Mouse (Mus musculus): Measurements from ENCODE around the gene Slc16a2. TPM values are rescaled to one million over a fixed set of nuclear protein-coding genes. Genes with fewer than 3 reads are reported as not detected.

Gene Slc16a2
- 27.0 and 29.2 TPM in 2 replicates for polyA plus RNA-seq (2015; fragmentation: Nextera tagmentation; extraction: Ambion mirVana)

DNA sequence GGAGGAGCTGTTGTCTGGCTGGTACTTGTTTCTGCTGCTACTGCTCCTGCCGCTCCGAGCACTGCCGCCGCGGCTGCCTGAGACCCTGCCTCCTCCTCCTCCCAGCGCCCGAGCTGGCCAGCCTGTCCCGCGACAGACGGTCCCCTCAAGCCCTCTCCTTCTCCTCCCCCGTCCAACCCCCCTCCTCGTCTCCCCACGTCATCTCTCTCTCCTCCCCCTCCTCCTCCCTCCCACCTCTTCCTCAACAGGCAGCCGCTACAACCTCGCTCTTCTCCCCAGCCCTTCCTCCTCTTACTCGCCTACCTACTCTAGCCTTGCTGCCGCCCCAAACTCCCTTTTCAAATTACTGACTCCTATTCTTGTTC lies at the start of gene Slc16a2:
Gene Slc16a2, minus strand, starts transcription at position 152 of the 365 bp plus-strand sequence.
- peak within 1 kb of the TSS; percentile 76 for H3K9ac ChIP-seq
- H3K27me3 ChIP-seq = peaks cover 70% of the 10 kb centered on the region
- peak within 1 kb of the TSS; percentile 58 for H3K4me3 ChIP-seq
- ATAC-seq (ENCODE audit: low FRiP score, low read depth) = peak; percentile 89
- 18% methylated on average over 17 of the region's 17 CpGs for WGBS
- H3K9me3 ChIP-seq = no peaks in the 10 kb centered on the region
- no peaks in the 10 kb centered on the region for H3K36me3 ChIP-seq
- H3K4me2 ChIP-seq (replicated peaks) = peak within 1 kb of the TSS; percentile 71
- H3K4me1 ChIP-seq = peaks cover 11% of the 10 kb centered on the region
- H3K27ac ChIP-seq = peak within 1 kb of the TSS; percentile 95

DNA sequence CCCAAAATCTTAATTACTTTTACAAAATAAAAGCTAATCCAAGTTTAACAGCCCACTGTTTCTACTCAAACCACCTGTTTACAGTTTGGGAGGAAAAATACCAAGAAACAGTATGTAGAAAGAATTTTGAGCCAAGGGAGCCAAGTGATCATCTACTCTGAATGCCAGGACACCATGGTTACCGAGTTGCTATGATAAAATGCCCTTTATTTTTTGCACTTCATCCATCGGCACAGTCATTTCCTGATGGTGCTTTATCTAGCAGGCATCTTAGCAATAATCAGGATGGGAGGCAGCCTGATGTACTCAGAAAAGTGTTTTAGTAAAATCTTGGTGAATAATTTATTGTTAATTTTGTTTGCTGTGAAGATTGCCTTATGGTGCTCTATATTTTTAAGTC lies 41.7 kb upstream of the Slc16a2 start:
- peaks cover 30% of the 10 kb centered on the region for H3K27me3 ChIP-seq
- H3K9me3 ChIP-seq = no peaks in the 10 kb centered on the region
- H3K9ac ChIP-seq = no peak overlapping the region
- H3K4me1 ChIP-seq = no peaks in the 10 kb centered on the region
- H3K27ac ChIP-seq = no peak overlapping the region
- no peak overlapping the region for H3K4me3 ChIP-seq
- no peak overlapping the region for H3K4me2 ChIP-seq (replicated peaks)
- ATAC-seq (ENCODE audit: low FRiP score, low read depth) = no peak
- 63% methylated on average over 2 of the region's 2 CpGs for WGBS
- H3K36me3 ChIP-seq = no peaks in the 10 kb centered on the region

DNA sequence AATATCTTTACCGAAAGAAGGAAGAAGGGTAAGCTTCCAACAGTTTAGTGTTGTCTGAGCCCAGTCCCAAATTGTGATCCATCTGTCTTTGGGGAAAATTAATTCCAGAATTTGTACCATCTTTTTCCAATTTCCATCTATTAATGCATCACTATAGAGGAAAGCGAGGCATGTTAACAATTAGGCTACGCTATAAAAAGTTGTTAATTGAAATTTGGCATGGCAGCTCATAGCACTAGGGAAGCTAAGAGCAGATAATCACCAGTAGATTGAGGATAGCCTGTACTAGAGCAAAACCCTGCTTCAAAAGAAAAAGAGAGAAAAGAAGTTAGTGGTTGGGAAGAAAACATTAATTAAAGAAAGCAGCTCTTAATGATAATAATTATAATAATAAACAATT lies 41.1 kb upstream of the Slc16a2 start:
- no peak overlapping the region for H3K4me3 ChIP-seq
- H3K9me3 ChIP-seq = no peaks in the 10 kb centered on the region
- 53% methylated on average over 3 of the region's 3 CpGs for WGBS
- H3K4me1 ChIP-seq = no peaks in the 10 kb centered on the region
- H3K27ac ChIP-seq = no peak overlapping the region
- H3K9ac ChIP-seq = no peak overlapping the region
- no peaks in the 10 kb centered on the region for H3K36me3 ChIP-seq
- H3K27me3 ChIP-seq = peaks cover 26% of the 10 kb centered on the region
- no peak for ATAC-seq (ENCODE audit: low FRiP score, low read depth)
- no peak overlapping the region for H3K4me2 ChIP-seq (replicated peaks)

DNA sequence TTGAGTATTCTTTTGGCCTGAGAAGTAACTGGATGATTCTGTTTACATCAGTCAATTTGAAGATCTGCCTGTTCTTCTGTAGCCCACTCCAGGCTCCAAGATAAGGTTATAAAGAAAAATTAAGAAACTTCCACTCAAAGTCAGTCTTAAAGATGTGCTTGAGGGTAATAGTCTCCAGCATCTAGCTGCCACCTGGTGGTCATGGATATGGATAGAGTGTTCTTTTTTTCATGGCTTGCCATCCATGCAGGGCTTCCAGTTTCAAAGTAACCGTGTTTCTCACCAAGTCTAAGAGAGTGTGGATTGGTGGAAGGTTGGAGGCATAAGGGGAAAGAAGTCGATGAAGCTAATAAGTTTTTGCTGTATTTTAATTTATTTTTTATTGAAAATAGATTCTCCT lies 23.5 kb upstream of the Slc16a2 start:
- WGBS = 42% methylated on average over 2 of the region's 2 CpGs
- Histone ChIP-seq H3K27me3 (peaks cover 29% of the 10 kb centered on the region; the same call in 1 of the 2 replicates), H3K4me1 (no peaks in the 10 kb centered on the region), H3K4me3 (no peak overlapping the region), H3K27ac (no peak overlapping the region), H3K9ac (no peak overlapping the region), H3K9me3 (no peaks in the 10 kb centered on the region), H3K4me2 (replicated peaks) (no peak overlapping the region), H3K36me3 (no peaks in the 10 kb centered on the region)
- ATAC-seq (ENCODE audit: low FRiP score, low read depth) = no peak

DNA sequence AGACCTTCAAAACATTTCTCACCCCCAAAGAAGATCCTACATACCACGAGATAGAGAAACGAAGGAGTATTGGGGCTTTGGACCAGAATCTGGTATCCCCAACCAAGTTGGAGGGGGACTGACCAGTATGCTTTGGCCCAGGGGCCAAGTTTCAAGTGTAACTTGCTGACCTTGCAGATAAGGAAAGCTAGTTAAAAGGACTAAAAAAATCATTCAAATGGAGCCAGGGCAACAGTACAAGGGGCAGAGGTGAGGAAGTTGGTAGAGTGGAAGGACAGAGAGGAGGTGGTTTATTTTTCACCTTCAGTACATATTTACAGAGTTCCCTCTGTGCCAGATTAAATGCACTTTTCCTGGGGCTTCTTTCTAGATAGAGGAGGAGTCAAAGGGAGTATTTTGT lies 7.1 kb upstream of the Slc16a2 start:
- Histone ChIP-seq H3K27ac (no peak overlapping the region), H3K36me3 (no peaks in the 10 kb centered on the region), H3K9ac (no peak overlapping the region), H3K9me3 (no peaks in the 10 kb centered on the region), H3K4me2 (replicated peaks) (no peak overlapping the region), H3K4me1 (no peaks in the 10 kb centered on the region), H3K4me3 (no peak overlapping the region), H3K27me3 (peaks cover 24% of the 10 kb centered on the region; the same call in 1 of the 2 replicates)
- no peak for ATAC-seq (ENCODE audit: low FRiP score, low read depth)
- WGBS = 92% methylated on average over 2 of the region's 2 CpGs

DNA sequence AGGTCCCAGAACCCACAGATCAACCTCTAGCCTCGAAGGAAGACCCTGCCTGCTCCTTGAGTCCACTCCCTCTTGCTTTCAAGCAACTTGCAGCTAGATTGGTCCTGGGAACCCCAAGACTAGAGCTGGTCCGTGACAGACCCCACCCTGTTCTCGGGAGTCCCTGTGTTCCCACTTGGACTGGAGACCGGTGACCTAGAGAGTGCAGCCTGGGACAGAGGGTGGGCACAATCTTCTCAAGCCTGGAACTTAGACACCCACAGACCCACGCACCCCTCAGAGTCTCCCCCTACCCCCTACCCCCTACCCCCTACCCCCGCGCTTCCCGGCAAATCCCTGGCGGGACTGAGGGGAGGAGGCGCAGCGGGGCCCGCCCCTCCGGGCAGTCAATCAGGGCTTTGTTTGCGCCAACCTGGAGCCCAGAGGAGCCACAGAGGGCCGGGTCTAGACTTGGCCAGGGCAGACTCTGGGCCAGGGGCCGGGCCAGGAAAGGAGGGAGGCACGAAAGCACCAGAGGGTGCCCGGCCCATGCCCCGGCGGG lies 558 bp upstream of the Slc16a2 start:
- H3K27ac ChIP-seq = peak overlapping the region; percentile 95
- H3K4me3 ChIP-seq = peak overlapping the region; percentile 58
- H3K9ac ChIP-seq = peak overlapping the region; percentile 76
- H3K9me3 ChIP-seq = no peaks in the 10 kb centered on the region
- H3K36me3 ChIP-seq = no peaks in the 10 kb centered on the region
- peak; percentile 54 for ATAC-seq (ENCODE audit: low FRiP score, low read depth)
- H3K4me2 ChIP-seq (replicated peaks) = peak overlapping the region; percentile 71
- peaks cover 67% of the 10 kb centered on the region for H3K27me3 ChIP-seq
- peaks cover 11% of the 10 kb centered on the region for H3K4me1 ChIP-seq
- WGBS = 12% methylated on average over 17 of the region's 20 CpGs

DNA sequence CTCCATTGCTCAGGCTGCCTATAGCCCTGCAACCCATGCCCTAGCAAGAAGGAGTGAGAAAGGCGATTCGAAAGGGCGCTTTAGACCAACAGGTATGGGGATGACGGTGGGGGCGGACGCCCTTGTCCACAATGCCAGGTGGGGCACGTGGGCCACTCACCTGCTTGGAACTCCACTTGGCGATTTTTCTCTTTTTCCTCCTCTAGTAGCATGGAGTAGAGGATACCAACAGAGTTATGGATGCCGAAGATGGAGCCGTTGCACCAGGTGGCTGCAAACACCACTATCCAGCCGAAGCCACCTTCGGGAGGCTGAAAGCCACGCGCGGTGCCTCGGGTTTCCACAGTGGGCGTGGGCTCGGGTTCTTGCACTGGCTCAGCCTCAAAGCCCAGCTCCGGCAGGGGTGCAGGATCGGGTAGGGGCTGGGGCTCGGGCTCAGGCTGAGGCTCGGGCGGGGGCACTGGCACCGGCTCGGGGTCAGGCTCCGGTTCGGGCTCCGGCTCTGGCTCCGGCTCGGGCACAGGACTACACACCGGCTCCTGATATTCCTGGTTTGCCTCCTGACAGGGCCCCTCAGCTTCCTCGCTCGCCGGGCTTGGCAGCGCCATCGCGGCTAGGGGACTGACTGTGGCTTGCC lies 470 bp downstream of the Slc16a2 start:
- peak; percentile 66 for ATAC-seq (ENCODE audit: low FRiP score, low read depth)
- H3K36me3 ChIP-seq = no peaks in the 10 kb centered on the region
- H3K9ac ChIP-seq = peak overlapping the region; percentile 76
- peak overlapping the region; percentile 85 for H3K27ac ChIP-seq
- H3K4me3 ChIP-seq = peak overlapping the region; percentile 58
- no peaks in the 10 kb centered on the region for H3K9me3 ChIP-seq
- peaks cover 11% of the 10 kb centered on the region for H3K4me1 ChIP-seq
- peaks cover 70% of the 10 kb centered on the region for H3K27me3 ChIP-seq
- WGBS = 25% methylated on average over 33 of the region's 37 CpGs
- H3K4me2 ChIP-seq (replicated peaks) = peak overlapping the region; percentile 71

DNA sequence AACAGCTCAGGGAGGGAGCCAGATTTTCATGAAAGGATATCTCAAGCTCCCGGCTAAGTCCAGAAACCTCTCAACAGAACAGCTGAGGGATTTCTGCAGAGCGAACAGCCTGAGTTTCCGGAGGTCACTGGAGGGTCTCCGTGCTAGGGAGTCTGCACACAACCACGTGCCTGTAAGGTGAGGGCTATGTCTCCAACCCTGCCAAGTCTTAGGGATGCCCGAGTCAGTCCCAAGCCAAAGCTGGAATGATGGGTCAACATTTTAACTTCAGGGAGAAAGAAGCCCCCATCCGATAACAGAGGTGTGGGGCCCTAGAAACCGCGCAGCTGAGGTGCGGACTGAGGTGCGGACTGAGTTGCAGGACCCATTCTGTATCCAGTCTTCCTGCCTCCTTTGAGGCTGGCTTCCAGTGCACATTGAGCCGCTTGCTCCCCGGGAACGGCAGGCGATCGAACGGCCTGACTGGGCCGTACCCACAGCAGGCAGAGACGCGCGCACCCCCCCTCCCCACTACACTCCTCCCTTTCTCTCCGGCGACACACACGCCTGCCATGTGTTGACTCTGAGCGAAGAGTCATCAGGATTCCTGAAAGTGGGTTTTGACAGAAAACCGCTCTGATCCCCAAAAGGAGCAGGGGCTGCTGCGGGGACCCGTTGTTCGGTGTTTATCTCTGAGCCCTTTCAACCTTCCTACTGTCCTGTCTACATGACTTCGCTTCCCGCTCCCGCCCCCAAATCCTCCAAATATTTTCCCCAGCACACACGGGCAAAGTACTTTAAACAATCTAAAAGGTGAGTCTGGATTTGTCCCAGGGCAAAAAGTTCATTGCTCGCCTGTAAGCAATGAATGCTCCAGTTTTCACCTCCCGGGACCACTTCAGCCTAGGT lies 1.2 kb downstream of the Slc16a2 start:
- no peak for ATAC-seq (ENCODE audit: low FRiP score, low read depth)
- Histone ChIP-seq H3K4me3 (peak overlapping the region; percentile 58), H3K4me1 (peaks cover 18% of the 10 kb centered on the region), H3K27me3 (peaks cover 72% of the 10 kb centered on the region), H3K9ac (peak overlapping the region; percentile 76), H3K9me3 (no peaks in the 10 kb centered on the region), H3K4me2 (replicated peaks) (peak overlapping the region; percentile 71), H3K27ac (peak overlapping the region; percentile 85; the same call in 1 of the 2 replicates), H3K36me3 (no peaks in the 10 kb centered on the region)
- 20% methylated on average over 35 of the region's 35 CpGs for WGBS

DNA sequence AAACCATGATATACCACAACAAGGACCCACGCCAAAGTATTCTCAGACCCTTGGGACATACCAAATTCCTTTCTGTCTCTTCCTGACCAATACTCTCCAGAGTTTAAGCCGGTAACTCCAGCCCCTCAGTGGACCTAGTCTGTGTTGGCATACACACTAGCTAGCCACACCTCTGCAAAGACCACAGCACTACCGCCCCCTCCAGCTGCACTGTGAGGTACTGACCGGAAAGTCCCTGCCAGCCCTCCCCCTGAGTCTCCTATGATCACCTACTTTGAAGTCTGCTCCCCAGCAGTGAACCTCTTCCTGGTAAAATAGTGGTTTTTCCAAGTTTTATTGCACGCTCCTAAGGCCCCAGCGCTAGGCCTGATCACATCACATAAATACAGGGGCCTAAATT lies 2.5 kb downstream of the Slc16a2 start:
- peaks cover 64% of the 10 kb centered on the region for H3K27me3 ChIP-seq
- H3K4me3 ChIP-seq = peak overlapping the region; percentile 58
- peak overlapping the region; percentile 76 for H3K9ac ChIP-seq
- no peaks in the 10 kb centered on the region for H3K36me3 ChIP-seq
- ATAC-seq (ENCODE audit: low FRiP score, low read depth) = no peak
- H3K27ac ChIP-seq = no peak overlapping the region
- H3K4me1 ChIP-seq = peaks cover 18% of the 10 kb centered on the region
- H3K4me2 ChIP-seq (replicated peaks) = peak overlapping the region; percentile 71
- WGBS = 29% methylated on average over 6 of the region's 6 CpGs
- H3K9me3 ChIP-seq = no peaks in the 10 kb centered on the region

DNA sequence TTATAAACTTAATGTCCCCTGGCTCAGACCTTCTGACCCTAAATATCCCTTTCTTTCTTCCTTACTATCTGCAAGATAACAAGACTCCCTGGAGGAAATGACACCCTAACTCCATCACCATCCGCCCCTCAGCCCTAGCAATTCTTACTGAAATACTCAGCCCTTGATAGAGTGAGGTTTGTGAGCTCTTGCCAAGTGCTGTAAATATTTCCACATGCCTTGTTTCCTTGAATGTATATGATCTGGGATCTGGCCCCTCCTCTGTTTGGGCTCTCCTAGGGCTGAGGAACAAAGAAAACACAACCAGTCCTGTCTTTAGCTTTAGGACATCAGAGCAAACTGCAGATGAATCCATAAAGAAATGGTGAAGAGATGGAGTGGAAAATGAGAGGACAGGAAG lies 9.1 kb downstream of the Slc16a2 start:
- no peak overlapping the region for H3K27ac ChIP-seq
- peak; percentile 69 for ATAC-seq (ENCODE audit: low FRiP score, low read depth)
- H3K9me3 ChIP-seq = no peaks in the 10 kb centered on the region
- no peak overlapping the region for H3K4me3 ChIP-seq
- H3K4me2 ChIP-seq (replicated peaks) = no peak overlapping the region
- H3K27me3 ChIP-seq = peaks cover 48% of the 10 kb centered on the region; the same call in 1 of the 2 replicates
- 18% methylated on average over 1 of the region's 1 CpGs for WGBS
- no peak overlapping the region for H3K9ac ChIP-seq
- no peaks in the 10 kb centered on the region for H3K36me3 ChIP-seq
- peaks cover 13% of the 10 kb centered on the region; the same call in 1 of the 2 replicates for H3K4me1 ChIP-seq

DNA sequence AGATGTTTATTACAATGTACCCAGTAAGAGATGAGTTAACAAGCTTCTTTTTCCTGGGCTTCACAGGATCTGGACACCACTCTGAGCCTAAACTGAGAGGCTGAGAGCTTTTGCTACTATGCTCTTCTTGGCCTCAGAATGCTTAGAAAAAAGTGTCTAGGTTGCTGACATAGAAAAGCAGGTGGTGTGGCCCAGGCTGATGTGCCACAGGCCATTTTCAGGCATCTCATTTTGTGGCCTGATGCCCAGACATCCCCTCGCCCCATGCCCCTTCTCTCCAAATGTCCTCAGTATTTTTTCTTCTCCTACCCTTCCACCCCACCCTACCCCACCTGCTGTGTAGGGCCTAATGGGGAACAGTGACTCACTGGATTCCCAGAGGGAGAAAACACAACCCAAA lies 11.3 kb downstream of the Slc16a2 start:
- 50% methylated on average over 1 of the region's 1 CpGs for WGBS
- no peaks in the 10 kb centered on the region for H3K9me3 ChIP-seq
- peaks cover 53% of the 10 kb centered on the region; the same call in 1 of the 2 replicates for H3K27me3 ChIP-seq
- H3K4me3 ChIP-seq = no peak overlapping the region
- H3K9ac ChIP-seq = no peak overlapping the region
- H3K4me2 ChIP-seq (replicated peaks) = no peak overlapping the region
- no peak overlapping the region for H3K27ac ChIP-seq
- 0 out of 2 replicates have a peak, but pooled peaks cover 6% of the 10 kb centered on the region for H3K4me1 ChIP-seq
- ATAC-seq (ENCODE audit: low FRiP score, low read depth) = no peak
- H3K36me3 ChIP-seq = no peaks in the 10 kb centered on the region

DNA sequence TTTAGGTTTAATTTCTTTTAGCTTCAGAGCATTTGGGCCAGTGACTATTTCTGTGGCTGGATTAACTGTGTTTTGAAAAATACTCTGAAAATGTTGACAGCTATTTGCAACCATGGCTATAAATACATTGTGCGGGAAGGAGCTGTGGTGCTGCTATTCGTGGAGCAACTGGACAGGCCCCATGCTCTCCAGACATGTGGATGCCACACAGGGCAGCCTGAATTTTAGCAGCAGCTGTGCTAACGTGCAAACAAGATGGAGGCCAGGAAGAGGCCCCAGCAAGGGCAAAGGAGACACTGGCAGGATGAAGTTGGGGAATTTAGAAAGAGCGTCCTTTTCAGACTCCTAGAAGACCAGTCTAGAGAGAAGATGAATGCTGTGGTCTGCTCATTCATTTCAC lies 15.4 kb downstream of the Slc16a2 start:
- Histone ChIP-seq H3K36me3 (no peaks in the 10 kb centered on the region), H3K4me2 (replicated peaks) (no peak overlapping the region), H3K4me1 (no peaks in the 10 kb centered on the region), H3K9me3 (no peaks in the 10 kb centered on the region), H3K9ac (no peak overlapping the region), H3K4me3 (no peak overlapping the region), H3K27ac (no peak overlapping the region), H3K27me3 (peaks cover 68% of the 10 kb centered on the region; the same call in 1 of the 2 replicates)
- no peak for ATAC-seq (ENCODE audit: low FRiP score, low read depth)
- WGBS = 77% methylated on average over 4 of the region's 4 CpGs

All from limb, embryonic 13.5 days (tissue).